Mouse (Mus musculus): ENCODE results near the gene Trmo. TPM values are rescaled to one million over a fixed set of nuclear protein-coding genes. Genes with fewer than 3 reads are reported as not detected.
A peak's percentile ranks its signal among the peaks of the same experiment; 100 is the strongest.

Trmo gene
- polyA plus RNA-seq, 2 experiments, result 8.2 to 16.1 TPM

GRCm38 (mm10) chr4:46390390-46390970 is 1.2 kb upstream of the Trmo start:
- Histone ChIP-seq H3K27ac (peak overlapping the region; percentile 72), H3K4me3 (ENCODE audit: insufficient read depth in 1 of 2, low read depth in 2 of 2, low read length in 2 of 2) (peak overlapping the region; percentile 26 to 58; a peak in 3 of 4 replicates), H3K27me3 (ENCODE audit: control insufficient read depth, insufficient read depth, low read length) (no peaks in the 10 kb centered on the region), H3K9ac (replicated peaks) (peak overlapping the region; percentile 58), H3K4me1 (replicated peaks; ENCODE audit: control insufficient read depth in 2 of 2, insufficient read depth in 2 of 2, low read length in 1 of 2) (peaks cover 5 to 13% of the 10 kb centered on the region in 2 experiments; a peak in 3 of 4 replicates), H3K4me2 (ENCODE audit: low read depth) (peak overlapping the region; percentile 70), H3K36me3 (replicated peaks; ENCODE audit: control insufficient read depth, insufficient read depth, low read depth) (peaks cover 65% of the 10 kb centered on the region), H3K9me3 (ENCODE audit: control insufficient read depth, low read length) (no peaks in the 10 kb centered on the region)
- TF ChIP-seq CTCF (IDR thresholded peaks at IDR 0.05; ENCODE audit: low read depth) (peak; percentile 93), EP300 (IDR thresholded peaks at IDR 0.05; ENCODE audit: low read depth) (peak; percentile 14; the same call in 1 of the 2 replicates)
- DNase-seq (ENCODE audit: low read depth in 3 of 3, low spot score in 3 of 3) (peak; percentile 89 to 93 (median 90)), ATAC-seq (ENCODE audit: insufficient read depth) (peak; percentile 47)
- 11% methylated on average over 9 of the region's 9 CpGs for WGBS (ENCODE audit: insufficient replicate concordance)

- peaks cover 65% of the 10 kb centered on the region for H3K36me3 ChIP-seq (replicated peaks; ENCODE audit: control insufficient read depth, insufficient read depth, low read depth)
Measured at GRCm38 (mm10) chr4:46389612-46390341, 540 bp upstream of the Trmo start.

GRCm38 (mm10) chr4:46388556-46388955 is 681 bp downstream of the Trmo start:
- Histone ChIP-seq H3K4me3 (ENCODE audit: insufficient read depth in 1 of 2, low read depth in 2 of 2, low read length in 2 of 2) (peak overlapping the region; percentile 58 to 71), H3K36me3 (replicated peaks; ENCODE audit: control insufficient read depth, insufficient read depth, low read depth) (peaks cover 65% of the 10 kb centered on the region), H3K27ac (peak overlapping the region; percentile 72), H3K4me1 (replicated peaks; ENCODE audit: control insufficient read depth in 2 of 2, insufficient read depth in 2 of 2, low read length in 1 of 2) (peaks cover 2 to 10% of the 10 kb centered on the region in 2 experiments; a peak in 2 of 4 replicates), H3K27me3 (ENCODE audit: control insufficient read depth, insufficient read depth, low read length) (no peaks in the 10 kb centered on the region), H3K9ac (replicated peaks) (peak overlapping the region; percentile 7; the same call in 1 of the 2 replicates), H3K9me3 (ENCODE audit: control insufficient read depth, low read length) (no peaks in the 10 kb centered on the region), H3K4me2 (ENCODE audit: low read depth) (peak overlapping the region; percentile 70)
- no peak for TF ChIP-seq CTCF (IDR thresholded peaks at IDR 0.05; ENCODE audit: low read depth)
- no peak for TF ChIP-seq EP300 (IDR thresholded peaks at IDR 0.05; ENCODE audit: low read depth)
- DNase-seq (ENCODE audit: low read depth in 3 of 3, low spot score in 3 of 3) (no peak), ATAC-seq (ENCODE audit: insufficient read depth) (no peak)
- WGBS (ENCODE audit: insufficient replicate concordance), result 7% methylated on average over 5 of the region's 5 CpGs

More at GRCm38 (mm10) chr4:46389612-46390341, 540 bp upstream of the Trmo start:
- Histone ChIP-seq H3K27me3 (ENCODE audit: control insufficient read depth, insufficient read depth, low read length) (no peaks in the 10 kb centered on the region), H3K27ac (peak overlapping the region; percentile 72), H3K4me2 (ENCODE audit: low read depth) (peak overlapping the region; percentile 70), H3K4me3 (ENCODE audit: insufficient read depth in 1 of 2, low read depth in 2 of 2, low read length in 2 of 2) (peak overlapping the region; percentile 58 to 71), H3K9ac (replicated peaks) (peak overlapping the region; percentile 58), H3K9me3 (ENCODE audit: control insufficient read depth, low read length) (no peaks in the 10 kb centered on the region), H3K4me1 (replicated peaks; ENCODE audit: control insufficient read depth in 2 of 2, insufficient read depth in 2 of 2, low read length in 1 of 2) (peaks cover 3 to 10% of the 10 kb centered on the region in 2 experiments; a peak in 2 of 4 replicates)
- WGBS (ENCODE audit: insufficient replicate concordance), result under 1% methylated on average over 24 of the region's 24 CpGs
- no peak for TF ChIP-seq EP300 (IDR thresholded peaks at IDR 0.05; ENCODE audit: low read depth)
- TF ChIP-seq CTCF (IDR thresholded peaks at IDR 0.05; ENCODE audit: low read depth), result no peak
- DNase-seq (ENCODE audit: low read depth in 3 of 3, low spot score in 3 of 3) (no peak), ATAC-seq (ENCODE audit: insufficient read depth) (peak; percentile 6; the same call in 1 of the 2 replicates)

- no peak for TF ChIP-seq EP300 (IDR thresholded peaks at IDR 0.05; ENCODE audit: low read depth)
- peak; percentile 98 for TF ChIP-seq CTCF (IDR thresholded peaks at IDR 0.05; ENCODE audit: low read depth)
- H3K27ac ChIP-seq, result no peak overlapping the region
- ATAC-seq (ENCODE audit: insufficient read depth) (peak; percentile 67), DNase-seq (ENCODE audit: low read depth in 3 of 3, low spot score in 3 of 3) (peak; percentile 61 to 69 (median 63))
- peaks cover 50% of the 10 kb centered on the region for H3K36me3 ChIP-seq (replicated peaks; ENCODE audit: control insufficient read depth, insufficient read depth, low read depth)
- peaks cover 0 to 2% of the 10 kb centered on the region in 2 experiments; a peak in 2 of 4 replicates for H3K4me1 ChIP-seq (replicated peaks; ENCODE audit: control insufficient read depth in 2 of 2, insufficient read depth in 2 of 2, low read length in 1 of 2)
- H3K4me3 ChIP-seq (ENCODE audit: insufficient read depth in 1 of 2, low read depth in 2 of 2, low read length in 2 of 2), result peak overlapping the region; percentile 10 to 36; a peak in 3 of 4 replicates
- peaks cover 6% of the 10 kb centered on the region for H3K27me3 ChIP-seq (ENCODE audit: control insufficient read depth, insufficient read depth, low read length)
- H3K9me3 ChIP-seq (ENCODE audit: control insufficient read depth, low read length), result no peaks in the 10 kb centered on the region
- WGBS (ENCODE audit: insufficient replicate concordance), result 24% methylated on average over 22 of the region's 22 CpGs
- no peak overlapping the region for H3K9ac ChIP-seq (replicated peaks)
- peak overlapping the region; percentile 61 for H3K4me2 ChIP-seq (ENCODE audit: low read depth)
Measured at GRCm38 (mm10) chr4:46374869-46375368, 14.3 kb downstream of the Trmo start.
